ENCODE assay signal across 13 mouse cellular contexts in the genomic region with DNA sequence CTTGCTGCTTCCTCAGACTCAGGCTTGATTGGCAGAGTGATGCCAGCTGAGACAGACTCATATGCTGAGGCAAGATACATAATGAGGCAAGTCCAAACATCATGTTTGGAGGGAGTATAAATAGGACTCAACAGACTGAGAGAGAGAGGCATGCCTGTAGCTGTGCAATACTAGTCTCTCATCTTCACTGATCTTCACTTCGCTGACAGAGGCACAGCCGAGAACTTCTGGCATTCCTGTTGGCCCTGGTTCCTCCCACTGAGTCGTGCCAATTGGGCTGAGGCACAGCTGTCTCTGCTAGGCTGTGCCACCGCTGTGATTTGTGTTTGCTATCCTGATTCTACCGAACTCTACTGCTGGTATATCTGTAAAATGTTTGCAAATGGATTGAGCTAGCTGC. TPM values are rescaled to one million over a fixed set of nuclear protein-coding genes. Genes with fewer than 3 reads are reported as not detected.
DNase-seq lines count a peak whose midpoint lies in the region; ATAC-seq and TF ChIP-seq lines count a peak whose summit lies in the region.
"Had no signal": no experiment of that assay in that cellular context is flagged by ENCODE, and none has a peak within 500 bp of the region (broad histone marks: within the 10 kb centered on the region; RNA-seq: fewer than 3 reads in every experiment).

No protein-coding gene starts in this region.

- peak overlapping the region; percentile 21; the same call in 1 of the 2 replicates for H3K27ac ChIP-seq in layer of hippocampus, adult 2 months
- no peak overlapping the region for H3K27ac ChIP-seq in midbrain, embryonic 14.5 days (replicated peaks; ENCODE audit: low read depth, low read length)
- H3K27ac ChIP-seq: hindbrain, embryonic 13.5 days; liver, embryonic 13.5 days had no signal

- no peak for ATAC-seq in midbrain, embryonic 14.5 days (ENCODE audit: low FRiP score, low TSS enrichment)

- H3K4me1 ChIP-seq in midbrain, embryonic 14.5 days (ENCODE audit: control insufficient read depth, insufficient read depth, low read length) = no peaks in the 10 kb centered on the region
- H3K4me1 ChIP-seq: hindbrain, embryonic 13.5 days; megakaryocyte, embryonic 14.5 days had no signal

- no peak overlapping the region for H3K4me3 ChIP-seq in layer of hippocampus, adult 2 months
- H3K4me3 ChIP-seq in midbrain, embryonic 14.5 days (replicated peaks; ENCODE audit: low read depth, low read length) = no peak overlapping the region
- H3K4me3 ChIP-seq: hindbrain, embryonic 13.5 days; liver, embryonic 13.5 days; megakaryocyte, embryonic 14.5 days had no signal

- H3K9me3 ChIP-seq in midbrain, embryonic 14.5 days (ENCODE audit: control insufficient read depth, low read length) = no peaks in the 10 kb centered on the region
- H3K9me3 ChIP-seq: hindbrain, embryonic 13.5 days; liver, embryonic 13.5 days; megakaryocyte, embryonic 14.5 days had no signal

- DNase-seq in adrenal gland, adult 2 months = peak; percentile 66
- no peak for DNase-seq in adrenal gland, postnatal 4 days (ENCODE audit: low spot score in 2 of 2)
- peak; percentile 8 for DNase-seq in lung, postnatal 10 days
- no peak for DNase-seq in lung, postnatal 4 days
- peak; percentile 14 to 29 for DNase-seq in layer of hippocampus, adult 2 months (ENCODE audit: low spot score in 2 of 2)
- DNase-seq in right cerebral cortex, postnatal 14 days = peak; percentile 13
- DNase-seq in thymus, postnatal 10 days (ENCODE audit: low spot score in 2 of 2) = no peak
- no peak for DNase-seq in midbrain, embryonic 14.5 days
- DNase-seq: kidney, postnatal 14 days; liver, embryonic 13.5 days had no signal

- TF ChIP-seq CTCF in layer of hippocampus, adult 2 months (conservative IDR thresholded peaks at IDR 0.05) = no peak

- no peak overlapping the region for H3K4me2 ChIP-seq in midbrain, embryonic 14.5 days (ENCODE audit: low read length)
- H3K4me2 ChIP-seq: hindbrain, embryonic 13.5 days; liver, embryonic 13.5 days had no signal

- no peaks in the 10 kb centered on the region for H3K27me3 ChIP-seq in midbrain, embryonic 14.5 days (ENCODE audit: control insufficient read depth, insufficient read depth, low read length)
- H3K27me3 ChIP-seq: hindbrain, embryonic 13.5 days; liver, embryonic 13.5 days; megakaryocyte, embryonic 14.5 days had no signal

- H3K36me3 ChIP-seq in midbrain, embryonic 14.5 days (ENCODE audit: control insufficient read depth, insufficient read depth, low read length) = no peaks in the 10 kb centered on the region
- H3K36me3 ChIP-seq: hindbrain, embryonic 13.5 days; liver, embryonic 13.5 days had no signal

- H3K9ac ChIP-seq in midbrain, embryonic 14.5 days (replicated peaks; ENCODE audit: low read length) = no peak overlapping the region
- H3K9ac ChIP-seq: hindbrain, embryonic 13.5 days; liver, embryonic 13.5 days had no signal

- 84% methylated on average over 5 of the region's 5 CpGs for WGBS in midbrain, embryonic 14.5 days

RNA-seq across cellular contexts. Expression of a gene that starts 21.4 kb away (rescaled TPM):
- total RNA-seq in adrenal gland, adult 2 months (2021) = 1 to 10 TPM; 5.1 to 6.4 TPM
- 2.7 TPM in 2 replicates for polyA plus RNA-seq in adrenal gland, adult 2 months (2012; rRNA removed)
- 1 to 10 TPM; 6.3 to 8.0 TPM for total RNA-seq in adrenal gland, postnatal 4 days (2021)
- 1 to 10 TPM; 5.6 to 7.0 TPM for total RNA-seq in layer of hippocampus, adult 2 months (2021)
- polyA plus RNA-seq in midbrain, embryonic 14.5 days (2014; fragmentation: Nextera tagmentation; extraction: Ambion mirVana) = 1.7 and 2.6 TPM in 2 replicates

RNA-seq across cellular contexts. Expression of a gene that starts 25.7 kb away (rescaled TPM):
- total RNA-seq in adrenal gland, adult 2 months (2021) = 10 to 100 TPM in 1 of 2 experiments, 1 to 10 TPM in 1; 6.7 to 12.0 TPM
- polyA plus RNA-seq in adrenal gland, adult 2 months (2012; rRNA removed) = 5.9 TPM in 2 replicates
- total RNA-seq in adrenal gland, postnatal 4 days (2021) = 10 to 100 TPM; 31.6 to 31.7 TPM
- total RNA-seq in layer of hippocampus, adult 2 months (2021) = 1 to 10 TPM; 1.3 to 1.5 TPM
- 0.98 and 2.2 TPM in 2 replicates for polyA plus RNA-seq in midbrain, embryonic 14.5 days (2014; fragmentation: Nextera tagmentation; extraction: Ambion mirVana)
- total RNA-seq: neutrophil, adult 5-6 weeks had no signal

Comparison
In these comparisons a context has a peak if more than half of its experiments do, and no peak if none do; other contexts are left out.
1. DNase-seq: peak in adrenal gland, adult 2 months (single experiment), lung, postnatal 10 days (single experiment), layer of hippocampus, adult 2 months (2 of 2) and right cerebral cortex, postnatal 14 days (single experiment); none in adrenal gland, postnatal 4 days (0 of 2), lung, postnatal 4 days (0 of 2), thymus, postnatal 10 days (0 of 2) and midbrain, embryonic 14.5 days (single experiment).